In genomic region chr16:39576620-39577019, GRCm38 (mm10) we compare ENCODE assay signal across 18 mouse cellular contexts.
"Had no signal": no experiment of that assay in that cellular context is flagged by ENCODE, and none has a peak within 500 bp of the region (broad histone marks: within the 10 kb centered on the region; RNA-seq: fewer than 3 reads in every experiment).

No protein-coding gene starts in this region.

- H3K4me3 ChIP-seq: midbrain, embryonic 10.5 days; midbrain, embryonic 12.5 days; midbrain, embryonic 15.5 days; myocyte; neural tube, embryonic 13.5 days; neural tube, embryonic 15.5 days had no signal

- H3K27me3 ChIP-seq: midbrain, embryonic 12.5 days; midbrain, embryonic 15.5 days; neural tube, embryonic 13.5 days; neural tube, embryonic 15.5 days had no signal

- H3K9ac ChIP-seq: lung, embryonic 14.5 days; midbrain, embryonic 12.5 days; midbrain, embryonic 15.5 days; neural tube, embryonic 13.5 days; neural tube, embryonic 15.5 days had no signal

- H3K4me2 ChIP-seq: lung, embryonic 14.5 days; midbrain, embryonic 12.5 days; midbrain, embryonic 15.5 days; neural tube, embryonic 13.5 days; neural tube, embryonic 15.5 days had no signal

- DNase-seq: lung, adult 18-20 months; lung, embryonic 14.5 days; lung, postnatal 10 days; lung, postnatal 4 days; retina, postnatal 1 day; right cerebral cortex, adult 18-20 months; right cerebral cortex, postnatal 25 days; right cerebral cortex, postnatal 4 days; spleen, adult 18-20 months; thymus, adult 18-20 months; thymus, postnatal 14 days; thymus, postnatal 36 days had no signal

- H3K4me1 ChIP-seq: midbrain, embryonic 10.5 days; midbrain, embryonic 15.5 days; neural tube, embryonic 13.5 days; neural tube, embryonic 15.5 days had no signal

- ATAC-seq: midbrain, embryonic 15.5 days had no signal

- H3K27ac ChIP-seq: midbrain, embryonic 10.5 days; midbrain, embryonic 12.5 days; midbrain, embryonic 15.5 days; neural tube, embryonic 13.5 days; neural tube, embryonic 15.5 days had no signal

- H3K9me3 ChIP-seq: midbrain, embryonic 10.5 days; midbrain, embryonic 12.5 days; midbrain, embryonic 15.5 days; neural tube, embryonic 13.5 days; neural tube, embryonic 15.5 days had no signal

- H3K36me3 ChIP-seq: midbrain, embryonic 10.5 days; midbrain, embryonic 12.5 days; midbrain, embryonic 15.5 days; neural tube, embryonic 13.5 days; neural tube, embryonic 15.5 days had no signal
